Mouse (Mus musculus) kidney, adult 11 months (tissue): ENCODE data around the gene Aspm.
"Not testable (repeated sequence)": the region's sequence is repeated elsewhere in the genome, so short reads cannot be mapped to it uniquely, and the experiment has no call there.

ENCODE experiments used
- DNase-seq: peaks from one replicate; pipeline ENCODE4 v3.0.0; 2022

The Aspm gene

DNA sequence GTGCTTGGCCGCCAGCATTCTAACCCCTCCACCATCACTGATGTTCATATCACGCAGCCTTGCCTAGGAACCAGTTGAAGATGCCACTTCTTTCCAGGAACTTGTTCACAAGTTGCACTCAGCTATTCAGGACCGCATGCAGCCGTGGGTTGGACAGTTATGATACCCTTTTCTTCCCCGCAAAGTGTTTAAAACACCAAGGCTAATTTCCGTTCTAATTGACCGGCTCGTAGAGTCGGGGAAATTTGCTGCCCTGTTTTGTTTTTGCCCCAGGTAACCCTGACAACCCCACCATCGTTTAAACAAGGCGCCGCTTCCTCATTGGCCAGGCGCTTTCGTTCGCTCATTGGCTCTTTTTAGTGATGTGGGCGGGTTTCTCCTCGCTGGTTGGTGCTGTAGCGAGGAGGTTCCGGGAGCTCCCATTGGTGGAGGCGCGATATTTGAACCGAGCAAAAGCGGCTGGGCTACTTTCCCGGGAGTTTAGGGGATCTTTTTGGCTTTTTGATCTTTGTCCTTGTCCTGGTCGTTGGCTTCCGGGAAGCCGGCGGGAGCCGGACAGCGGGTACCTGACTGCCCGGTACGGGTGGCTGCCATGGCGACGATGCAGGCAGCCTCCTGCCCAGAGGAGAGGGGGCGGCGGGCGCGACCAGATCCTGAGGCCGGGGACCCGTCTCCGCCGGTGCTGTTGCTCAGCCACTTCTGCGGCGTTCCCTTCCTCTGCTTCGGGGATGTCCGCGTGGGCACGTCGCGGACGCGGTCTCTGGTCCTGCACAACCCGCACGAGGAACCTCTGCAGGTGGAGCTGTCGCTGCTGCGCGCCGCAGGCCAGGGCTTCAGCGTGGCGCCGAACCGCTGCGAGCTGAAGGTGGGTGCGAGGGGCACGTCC lies at the start of gene Aspm:
Aspm (plus strand) TSS at position 433 of the 886 bp plus-strand sequence.
- peak; percentile 92 for DNase-seq

- no peak for DNase-seq
Observed at GRCm38 (mm10) chr1:139405766-139406165, 48.8 kb upstream of the Aspm start.

DNA sequence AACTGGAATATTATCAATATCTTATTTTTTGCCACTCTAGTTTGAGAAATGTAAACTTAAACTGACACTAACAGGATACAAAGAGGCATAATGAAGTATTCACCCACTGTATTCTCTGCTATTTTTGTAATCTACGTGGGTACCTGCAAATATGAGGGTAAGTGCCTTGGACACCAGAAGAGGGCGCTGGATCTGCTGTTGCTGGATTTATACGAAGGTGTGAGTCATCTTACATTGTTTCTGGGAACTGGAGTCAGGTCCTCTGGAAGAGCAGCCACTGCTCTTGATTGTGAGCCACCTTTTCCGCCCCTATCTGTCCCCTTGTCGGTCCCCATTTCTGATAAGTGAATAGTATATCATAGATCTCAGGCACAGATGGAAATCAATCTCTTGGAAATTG lies 46.9 kb upstream of the Aspm start:
- DNase-seq, result no peak

DNA sequence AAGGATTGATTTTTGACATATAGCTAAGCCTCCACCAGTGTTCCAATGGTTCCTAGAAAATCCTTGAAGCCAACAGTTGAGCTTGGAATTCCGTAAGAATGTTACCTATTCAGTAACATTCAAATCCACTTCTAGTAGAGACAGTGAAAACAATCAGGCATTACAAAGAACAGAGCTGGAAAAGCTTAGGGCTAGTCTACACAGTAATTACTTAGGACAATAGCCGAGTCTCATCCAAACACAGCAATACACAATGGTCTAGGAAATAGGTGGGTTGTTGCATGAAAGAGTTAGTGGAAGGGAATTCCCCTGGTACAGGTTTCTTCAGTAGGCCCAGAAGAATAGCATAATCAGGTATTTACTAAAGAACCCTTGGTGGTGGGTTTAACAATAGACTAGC lies 42.2 kb upstream of the Aspm start:
- DNase-seq, result not testable (repeated sequence)

GRCm38 (mm10) chr1:139413465-139413864 lies 41.1 kb upstream of the Aspm start:
- DNase-seq, result no peak

DNA sequence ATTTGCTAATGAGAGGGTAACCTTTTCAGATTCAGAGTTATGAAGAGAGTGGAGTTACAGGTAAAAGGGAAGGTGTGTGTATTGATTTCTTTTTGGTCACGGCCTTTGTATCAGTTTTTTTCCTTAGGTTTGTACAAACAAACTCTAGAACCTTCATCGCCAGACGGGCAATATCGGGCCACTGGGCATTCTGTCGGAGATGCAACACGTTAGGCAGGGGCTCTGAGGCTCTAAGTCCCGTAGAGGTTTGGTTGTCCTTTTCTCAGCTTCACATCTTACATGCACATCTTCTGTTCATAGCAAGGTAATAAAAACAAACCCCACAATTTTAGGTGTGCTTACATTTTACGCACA lies 33.1 kb upstream of the Aspm start:
- no peak for DNase-seq

- DNase-seq, result peak; percentile 90
Observed at GRCm38 (mm10) chr1:139421875-139422791, 32.4 kb upstream of the Aspm start, which contains the start of gene Zbtb41. Zbtb41 (plus strand) TSS chr1:139422288.

GRCm38 (mm10) chr1:139422941-139423340 lies 31.6 kb upstream of the Aspm start:
- DNase-seq, result peak; percentile 57

- no peak for DNase-seq
Observed at GRCm38 (mm10) chr1:139423931-139424330, 30.6 kb upstream of the Aspm start.

GRCm38 (mm10) chr1:139425006-139425405 lies 29.6 kb upstream of the Aspm start:
- peak; percentile 16 for DNase-seq

DNA sequence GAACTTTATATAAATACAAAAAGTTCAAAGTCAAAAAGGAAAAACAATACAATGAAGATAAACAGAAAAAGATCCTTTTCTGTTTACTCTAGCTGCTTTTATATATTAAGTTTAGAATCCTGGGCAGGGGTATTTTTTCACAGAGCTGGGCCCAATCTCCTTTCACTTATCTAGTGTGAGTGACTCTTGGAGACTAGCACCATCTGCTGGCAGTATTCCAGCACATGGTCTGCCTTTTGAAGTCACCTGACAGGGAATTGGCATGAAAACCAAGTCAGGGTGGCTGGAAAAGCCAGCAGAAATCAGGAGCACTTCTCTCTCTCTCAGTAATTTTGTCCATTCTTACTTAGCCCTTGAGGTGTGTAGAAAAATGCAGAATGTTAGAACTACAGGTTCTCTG lies 16.2 kb upstream of the Aspm start:
- peak; percentile 44 for DNase-seq

DNA sequence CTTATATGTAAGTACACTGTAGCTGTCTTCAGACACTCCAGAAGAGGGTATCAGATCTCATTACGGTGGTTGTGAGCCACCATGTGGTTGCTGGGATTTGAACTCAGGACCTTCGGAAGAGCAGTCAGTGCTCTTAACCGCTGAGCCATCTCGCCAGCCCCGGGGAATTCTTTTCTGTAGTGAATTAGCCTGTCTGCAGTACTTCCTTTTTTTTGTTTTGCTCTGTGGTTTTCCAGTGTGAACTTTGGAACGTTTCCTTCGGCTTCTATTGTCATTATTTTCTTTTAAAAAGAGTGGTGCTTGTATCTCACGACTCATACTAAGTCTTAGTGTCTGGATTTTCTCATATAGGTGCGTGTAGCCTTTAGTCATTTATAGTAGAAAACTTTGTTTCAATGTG lies 11.5 kb upstream of the Aspm start:
- DNase-seq, result not testable (repeated sequence)

GRCm38 (mm10) chr1:139455226-139455869 lies 776 bp downstream of the Aspm start:
- DNase-seq, result no peak

DNA sequence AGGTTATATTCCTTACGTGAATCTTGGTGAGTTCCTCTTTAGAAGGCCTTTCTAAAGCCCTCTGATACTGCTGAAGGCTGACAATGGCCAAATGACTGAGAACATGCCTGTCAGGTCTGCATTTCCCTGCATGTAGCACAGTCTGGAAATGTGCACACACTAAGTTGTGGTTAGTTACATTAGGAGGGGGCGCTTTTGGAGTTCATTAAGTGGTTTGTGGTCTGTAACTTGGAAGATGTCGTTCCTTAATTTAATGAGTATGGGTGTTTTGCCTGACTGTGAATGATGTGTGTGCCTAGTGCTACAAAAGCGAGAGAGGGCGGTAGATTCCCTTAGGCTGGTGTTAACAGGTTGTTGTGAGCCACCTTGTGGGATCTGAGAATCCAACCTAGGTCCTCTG lies 6.2 kb downstream of the Aspm start:
- DNase-seq, result no peak

DNA sequence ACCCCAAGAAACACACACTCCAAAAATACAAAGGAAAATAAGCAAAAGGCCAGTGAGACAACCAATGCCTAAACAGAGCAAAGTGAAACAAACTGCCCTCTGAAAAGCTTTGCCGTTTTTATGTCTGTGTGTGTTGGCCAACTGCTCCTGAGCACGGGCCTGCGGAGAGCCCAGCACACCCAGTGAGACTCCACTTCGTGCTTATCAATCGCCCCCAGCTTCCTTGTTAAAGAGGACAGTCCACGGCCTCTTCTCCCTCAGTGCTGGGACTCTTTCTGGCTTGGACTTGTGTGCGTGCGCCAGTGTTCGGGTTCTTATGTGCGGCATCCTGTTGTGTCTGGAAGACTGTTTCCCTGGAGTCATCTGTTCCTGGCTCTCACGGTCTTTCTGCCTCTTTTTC lies 11.4 kb downstream of the Aspm start:
- DNase-seq, result no peak

- no peak for DNase-seq
Observed at GRCm38 (mm10) chr1:139478898-139479297, 24.3 kb downstream of the Aspm start.

GRCm38 (mm10) chr1:139480246-139480645 lies 25.7 kb downstream of the Aspm start:
- no peak for DNase-seq

DNA sequence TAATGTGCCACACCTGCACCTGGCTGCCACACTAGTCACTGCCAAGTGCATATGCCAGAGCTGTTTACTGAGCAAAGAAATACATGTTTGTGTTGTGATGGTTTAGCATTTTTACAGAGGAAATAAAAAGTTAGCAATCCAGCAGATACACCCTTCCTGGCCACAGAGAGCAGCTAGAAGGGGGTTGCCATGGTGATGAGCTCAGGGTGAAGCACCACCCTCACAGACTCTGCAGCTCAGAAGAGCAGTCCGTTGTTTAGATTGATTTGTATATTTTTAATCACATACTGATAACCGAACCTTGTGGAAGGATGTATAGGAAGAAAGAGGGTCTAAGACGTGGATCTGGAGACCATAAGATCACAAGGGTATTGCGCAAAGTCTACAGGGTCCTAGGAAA lies 26.6 kb downstream of the Aspm start:
- no peak for DNase-seq

DNA sequence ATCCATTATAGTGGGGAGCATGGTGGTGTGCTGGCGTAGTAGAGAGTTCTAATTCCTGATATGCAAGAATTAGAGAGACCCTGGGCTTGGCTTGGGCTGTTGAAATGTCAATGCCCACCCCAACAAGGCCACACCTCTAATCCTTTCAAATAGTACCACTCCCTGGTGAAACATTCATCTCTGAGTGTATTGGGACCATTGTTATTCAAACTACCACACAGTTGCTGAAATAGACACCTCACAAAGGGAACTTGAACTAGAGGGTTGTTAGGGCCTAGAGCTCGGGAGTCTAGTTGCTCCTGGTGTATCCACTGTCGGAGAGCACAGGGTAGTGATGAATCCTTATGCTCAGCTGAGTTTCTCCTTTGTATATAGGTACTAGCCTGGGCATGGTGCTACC lies 40.1 kb downstream of the Aspm start:
- no peak for DNase-seq

DNA sequence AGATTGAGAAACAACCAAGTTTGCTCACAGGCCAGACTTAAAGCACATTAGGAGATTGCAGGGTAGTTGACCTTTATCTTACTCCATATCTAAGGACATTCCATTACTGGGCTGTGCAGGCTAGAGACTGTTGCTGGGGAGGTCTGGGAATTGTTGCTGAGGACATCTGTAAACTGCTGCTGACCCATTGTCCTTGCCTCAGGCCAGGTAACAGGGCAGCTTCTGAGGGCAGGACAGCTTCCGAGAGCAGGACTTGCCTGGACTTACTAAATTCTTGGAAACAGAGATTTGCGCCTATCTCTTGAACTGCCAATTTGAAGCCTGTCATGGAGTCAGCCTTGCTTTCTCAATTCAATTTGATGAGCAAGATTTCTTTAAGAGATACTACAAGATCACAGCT lies 40.8 kb downstream of the Aspm start:
- no peak for DNase-seq

- DNase-seq, result no peak
Observed at GRCm38 (mm10) chr1:139496212-139496611, 41.6 kb downstream of the Aspm start.

DNA sequence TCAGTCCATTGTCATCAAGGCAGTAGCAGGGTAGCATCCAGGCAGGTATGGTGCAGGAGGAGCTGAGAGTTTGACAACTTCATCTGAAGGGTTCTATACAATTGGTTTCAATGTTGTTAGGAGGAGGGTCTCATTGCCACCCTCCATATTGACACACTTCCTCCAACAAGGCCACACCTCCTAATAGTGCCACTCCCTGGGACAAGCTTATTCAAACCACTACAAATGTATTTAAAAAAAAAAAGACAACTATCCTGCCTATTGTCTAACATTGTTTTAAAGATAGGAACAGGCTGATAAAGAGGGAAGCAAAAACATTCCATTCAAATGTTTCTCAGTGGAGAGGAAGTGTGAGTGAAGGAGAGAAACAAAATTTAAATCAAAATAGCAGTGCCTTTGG lies 45.2 kb downstream of the Aspm start:
- no peak for DNase-seq

DNA sequence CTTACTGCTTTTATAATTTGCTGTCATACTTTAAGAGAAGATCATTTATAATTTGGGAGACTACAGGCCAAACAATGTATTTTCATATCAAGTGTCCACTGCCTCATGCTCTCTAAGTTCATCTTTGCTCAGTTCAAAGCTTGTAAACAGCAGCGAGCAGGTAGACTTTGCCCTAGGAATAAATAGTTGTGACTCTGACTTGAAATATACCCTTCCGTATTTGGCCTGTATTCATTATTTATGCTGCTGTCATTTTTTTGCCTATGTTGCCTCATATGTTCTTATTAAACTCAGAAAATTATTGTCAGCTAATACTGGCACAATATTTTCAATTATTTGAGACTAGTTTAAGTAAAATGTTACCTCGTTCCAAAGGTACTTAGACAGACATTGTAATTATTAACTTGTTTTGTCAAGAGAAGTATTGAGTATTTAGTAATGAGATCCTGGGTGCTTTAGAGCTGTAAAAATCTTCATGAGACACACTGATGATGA lies 46.7 kb downstream of the Aspm start, which contains the start of gene F13b:
F13b (plus strand) TSS at position 445 of the 495 bp plus-strand sequence.
- no peak for DNase-seq
